Mouse (Mus musculus) Patski (cell line): ENCODE data around the gene Meig1. TPM values are rescaled to one million over a fixed set of nuclear protein-coding genes. Genes with fewer than 3 reads are reported as not detected.
"Not testable (repeated sequence)": the region's sequence is repeated elsewhere in the genome, so short reads cannot be mapped to it uniquely, and the experiment has no call there.

ENCODE experiments used
- ATAC-seq: fragments of 100-300 bp; one replicate; pipeline ENCODE4 v1.8.0; 2021
- CTCF ChIA-PET: fragments of 350-600 bp; sonication (Branson Sonifier 250); formaldehyde crosslinking; loops from one replicate; lab custom pipeline; 2022; ENCODE audit warnings: inconsistent platforms; lab: Charles Lee
- POLR2A ChIA-PET: fragments of 350-600 bp; sonication (Branson Sonifier 250); formaldehyde crosslinking; loops from one replicate; lab custom pipeline; 2022; ENCODE audit warnings: antibody characterized with exemption, inconsistent platforms; lab: Charles Lee
- DNase-seq: peaks from one replicate; pipeline ENCODE4 v3.0.0-alpha.2; 2011; ENCODE audit warnings: low read depth, low spot score
- H3K27me3 ChIP-seq: fragments of 371-371 bp; one replicate; pipeline ENCODE4 v1.5.1; 2021
- CTCF ChIP-seq: fragments of 100-300 bp; IDR thresholded peaks from one replicate; pipeline ENCODE4 v1.5.1; 2021
- in situ Hi-C: fragments of 300-500 bp; cut with MboI; formaldehyde crosslinking; loops from 3 replicates; pipeline ENCODE4 v1.11.1; 2018; ENCODE audit warnings: low pct_unique_long_range_greater_than_20kb, mixed read lengths
- polyA plus RNA-seq: library from polyadenylated mRNA; unstranded; gene quantifications from one replicate; pipeline ENCODE4 v1.2.3, GENCODE M21; 2021

Meig1 gene
- polyA plus RNA-seq, 1 experiment from 2014 or later: 0.15 TPM

DNA sequence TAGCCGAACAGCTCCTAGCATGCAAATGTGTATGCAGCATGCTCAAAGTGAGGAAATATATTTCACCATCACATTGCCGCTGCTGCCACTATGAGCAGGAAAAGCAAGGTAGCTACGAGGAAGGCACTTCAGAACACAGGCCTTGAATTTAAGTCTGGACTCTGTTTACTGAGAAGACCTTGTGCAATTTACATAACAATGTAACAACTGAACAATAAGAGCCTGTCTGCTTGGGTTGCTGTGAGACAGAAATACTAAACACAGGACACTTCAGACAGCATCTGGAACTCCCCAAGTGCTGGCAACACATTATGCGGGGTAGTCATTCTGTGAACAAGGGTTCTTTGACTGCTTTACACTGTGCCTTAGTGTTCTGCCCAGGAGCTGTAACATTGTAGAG, 2.3 kb downstream of the Meig1 start:
- H3K27me3 ChIP-seq: peaks cover 36% of the 10 kb centered on the region
- in situ Hi-C loops: no loop called here
- ATAC-seq (no peak), DNase-seq (no peak)
- POLR2A ChIA-PET: no interaction called here
- no peak for TF ChIP-seq CTCF
- CTCF ChIA-PET: no interaction called here

DNA sequence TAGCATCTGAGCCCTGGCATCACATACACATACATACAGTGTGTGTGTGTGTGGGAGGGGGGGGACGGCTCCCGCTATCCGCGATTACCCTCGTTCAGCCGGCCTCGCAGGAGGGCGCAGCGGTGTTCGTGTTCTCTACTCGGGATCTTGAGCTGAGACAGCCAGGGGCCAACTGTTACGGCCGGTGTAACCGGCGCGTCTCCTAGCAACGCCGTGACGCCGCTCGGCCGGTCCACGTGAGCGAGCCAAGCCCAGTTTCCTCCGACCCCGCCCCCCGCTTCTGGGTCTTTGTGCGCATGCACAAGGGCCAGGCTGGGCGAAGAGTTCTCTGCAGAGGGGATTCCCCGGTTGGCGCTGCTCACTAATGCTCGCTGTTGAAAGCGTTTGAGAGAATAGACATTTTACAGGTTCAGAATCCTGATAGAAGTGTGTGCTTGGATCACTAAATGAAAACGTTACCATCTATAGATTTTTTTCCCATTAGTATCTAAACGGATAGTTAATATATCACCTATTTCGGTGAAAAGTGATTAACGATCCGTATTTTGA, 3.5 kb downstream of the Meig1 start:
- in situ Hi-C loops: no loop called here
- ATAC-seq (peak; percentile 74), DNase-seq (peak; percentile 54)
- ChIA-PET POLR2A (no interaction called here), CTCF (no interaction called here)
- H3K27me3 ChIP-seq: peaks cover 36% of the 10 kb centered on the region
- TF ChIP-seq CTCF: no peak

- ChIA-PET CTCF (no interaction called here), POLR2A (no interaction called here)
- in situ Hi-C loops: no loop called here
- no peak for DNase-seq
- no peak for ATAC-seq
- H3K27me3 ChIP-seq: peaks cover 48% of the 10 kb centered on the region
- TF ChIP-seq CTCF: no peak
These were observed 6.8 kb downstream of the Meig1 start for GRCm38 (mm10) chr2:3415676-3416075.

DNA sequence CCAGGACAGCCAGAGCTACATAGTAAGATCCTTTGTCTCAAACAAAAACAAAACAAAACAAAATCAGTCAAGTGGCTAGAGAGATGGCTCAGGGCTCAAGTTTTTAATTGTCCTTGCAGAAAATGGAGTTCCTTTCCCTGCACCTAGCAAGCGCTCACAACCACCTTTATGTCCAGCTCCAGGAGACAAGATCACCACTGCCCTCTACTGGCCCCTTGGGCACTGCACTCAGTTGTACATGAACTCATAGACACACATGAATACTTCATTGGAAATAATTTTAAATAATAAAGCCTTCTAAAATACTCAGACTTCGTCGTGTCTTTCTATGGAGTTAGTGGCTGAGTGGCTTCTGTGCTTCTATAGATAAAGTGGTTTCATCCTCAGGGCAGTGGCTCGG, 8.2 kb downstream of the Meig1 start:
- POLR2A ChIA-PET: interaction anchor here (0.6 kb wide), 1 partner anchor 78 kb away, joined by 4 read pairs; no protein-coding TSS in a partner anchor
- CTCF ChIA-PET: interaction anchor here (0.7 to 2.0 kb wide), 16 partner anchors 10 to 325 kb away, joined by 3 to 12 read pairs (median 4); partner anchors contain the start of gene Dclre1c
- ATAC-seq: peak; percentile 42
- TF ChIP-seq CTCF: peak; percentile 95
- H3K27me3 ChIP-seq: peaks cover 55% of the 10 kb centered on the region
- no peak for DNase-seq
- in situ Hi-C loops: loop anchor here (5.0 kb wide), 1 partner anchor 67 kb away; no protein-coding TSS in a partner anchor

GRCm38 (mm10) chr2:3407756-3408155, 14.7 kb downstream of the Meig1 start:
- DNase-seq (no peak), ATAC-seq (no peak)
- ChIA-PET CTCF (no interaction called here), POLR2A (no interaction called here)
- H3K27me3 ChIP-seq: peaks cover 26% of the 10 kb centered on the region
- no peak for TF ChIP-seq CTCF
- in situ Hi-C loops: no loop called here

GRCm38 (mm10) chr2:3405981-3406380, 16.5 kb downstream of the Meig1 start:
- in situ Hi-C loops: no loop called here
- ATAC-seq: no peak
- CTCF ChIA-PET: no interaction called here

DNA sequence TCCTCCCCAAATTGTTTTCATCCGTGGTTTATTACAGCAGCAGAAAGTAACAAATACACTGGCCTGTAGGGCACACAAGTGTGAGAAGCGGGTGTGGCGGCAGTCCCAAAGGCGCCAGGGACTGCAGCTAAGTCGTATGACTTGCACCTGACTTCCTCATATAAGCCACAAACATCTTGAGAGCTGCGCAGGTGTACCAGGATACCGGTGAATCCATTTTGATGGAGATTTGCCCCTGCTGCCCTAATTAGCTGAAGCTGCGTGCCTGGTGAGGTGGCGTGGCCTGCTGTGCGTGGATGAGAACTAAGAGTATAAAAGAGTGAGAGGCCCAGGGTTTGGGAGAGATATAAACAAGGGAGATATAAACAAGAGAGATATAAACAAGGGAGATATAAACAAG, 25.3 kb downstream of the Meig1 start, which contains the start of gene Olah:
Gene Olah, minus strand, starts transcription at position 101 of the 400 bp plus-strand sequence.
- CTCF ChIA-PET: interaction anchor here (1.3 kb wide), 1 partner anchor 8 kb away, joined by 3 read pairs; no protein-coding TSS in a partner anchor
- ATAC-seq, in situ Hi-C loops, DNase-seq, H3K27me3 ChIP-seq, POLR2A ChIA-PET: not testable (repeated sequence)

More at GRCm38 (mm10) chr2:3405981-3406380, 16.5 kb downstream of the Meig1 start:
- DNase-seq: no peak
- POLR2A ChIA-PET: no interaction called here
- peaks cover 10% of the 10 kb centered on the region for H3K27me3 ChIP-seq
- TF ChIP-seq CTCF: no peak

DNA sequence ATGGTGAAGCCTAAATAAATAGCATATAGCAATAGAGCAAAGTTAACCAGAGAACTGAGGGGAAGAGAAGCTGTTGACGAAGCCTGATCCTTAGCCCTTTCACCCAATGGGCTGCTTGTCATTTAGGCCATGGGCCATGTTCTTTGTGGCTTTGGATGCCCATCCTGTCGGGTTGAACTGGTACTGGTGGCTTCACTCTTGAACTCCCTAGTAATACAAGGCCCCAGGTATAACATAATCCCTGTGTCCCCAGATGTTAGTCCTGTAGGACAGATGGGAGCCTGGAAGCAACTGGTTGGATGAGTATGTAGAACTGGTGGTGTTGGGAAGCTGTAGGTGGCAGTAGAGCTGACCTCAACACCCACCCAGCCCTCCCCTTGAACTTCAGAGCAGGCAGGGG, 30.5 kb downstream of the Meig1 start:
- CTCF ChIA-PET: interaction anchor here (1.0 kb wide), 1 partner anchor 22 kb away, joined by 3 read pairs; no protein-coding TSS in a partner anchor
- ATAC-seq: no peak
- POLR2A ChIA-PET: no interaction called here

GRCm38 (mm10) chr2:3387105-3387860, 35.2 kb downstream of the Meig1 start:
- peaks cover 9% of the 10 kb centered on the region for H3K27me3 ChIP-seq
- CTCF ChIA-PET: interaction anchor here (2.6 kb wide), 1 partner anchor 27 kb away, joined by 10 read pairs; no protein-coding TSS in a partner anchor
- POLR2A ChIA-PET: no interaction called here
- DNase-seq (no peak), ATAC-seq (no peak)
- in situ Hi-C loops: no loop called here
- TF ChIP-seq CTCF: no peak

More for the DNA sequence above, 30.5 kb downstream of the Meig1 start:
- TF ChIP-seq CTCF: no peak
- no peaks in the 10 kb centered on the region for H3K27me3 ChIP-seq
- DNase-seq: no peak
- in situ Hi-C loops: no loop called here

DNA sequence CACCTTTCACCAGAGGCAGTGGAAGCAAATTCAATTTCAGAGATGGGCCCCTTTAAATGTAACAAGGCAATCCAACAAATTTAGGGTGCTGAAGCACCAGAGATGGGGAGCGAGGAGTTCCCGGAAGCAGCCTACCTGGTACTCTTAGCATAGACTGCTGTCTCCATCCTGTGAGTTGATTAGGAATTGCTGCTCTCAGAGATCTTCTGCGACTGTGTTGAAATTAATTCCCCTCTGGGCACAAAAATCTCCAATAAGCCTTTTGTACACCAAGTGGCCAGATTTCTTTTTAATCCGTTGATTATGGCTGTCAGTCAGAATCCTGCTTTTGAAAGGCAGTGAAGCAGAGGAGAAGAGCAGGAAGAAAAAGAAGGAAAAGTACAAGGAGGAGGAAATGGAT, 57.3 kb downstream of the Meig1 start:
- peaks cover 67% of the 10 kb centered on the region for H3K27me3 ChIP-seq
- in situ Hi-C loops: no loop called here
- ChIA-PET POLR2A (no interaction called here), CTCF (no interaction called here)
- DNase-seq: no peak
- no peak for TF ChIP-seq CTCF
- ATAC-seq: no peak

DNA sequence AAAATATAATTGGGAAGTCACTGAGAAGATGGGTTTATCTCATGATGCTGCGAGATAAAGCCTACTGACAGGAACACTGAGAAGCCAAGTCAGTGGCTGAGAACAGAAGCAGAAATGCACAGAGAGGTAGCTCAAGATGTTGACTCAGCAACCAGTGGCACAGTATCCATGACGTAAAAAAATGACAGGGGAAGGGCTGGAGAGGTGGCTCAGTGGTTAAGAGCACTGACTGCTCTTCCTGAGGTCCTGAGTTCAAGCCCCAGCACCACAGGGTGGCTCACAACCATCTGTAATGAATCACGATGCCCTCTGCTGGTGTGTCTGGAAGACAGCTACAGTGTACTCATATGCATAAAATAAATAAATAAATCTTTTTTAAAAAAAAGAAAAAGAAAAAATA, 61.4 kb downstream of the Meig1 start:
- ChIA-PET POLR2A (no interaction called here), CTCF (interaction anchor here (0.9 kb wide), 1 partner anchor 12 kb away, joined by 3 read pairs; no protein-coding TSS in a partner anchor)
- in situ Hi-C loops: no loop called here
- TF ChIP-seq CTCF: no peak
- no peak for DNase-seq
- H3K27me3 ChIP-seq: peaks cover 46% of the 10 kb centered on the region
- no peak for ATAC-seq

Other genes with a start within 250 kb of the Meig1 start
- gene Nmt2, start 138.4 kb downstream of the Meig1 start, polyA plus RNA-seq: 32.0 TPM
- gene Rpp38, start 90.0 kb downstream of the Meig1 start, polyA plus RNA-seq: 21.9 TPM
- gene Acbd7, start 86.5 kb downstream of the Meig1 start, polyA plus RNA-seq: 4.9 TPM
- 0.04 TPM for gene Olah, start 25.4 kb downstream of the Meig1 start, polyA plus RNA-seq
- 5.7 TPM for gene Dclre1c, start 1.5 kb upstream of the Meig1 start, polyA plus RNA-seq
- 4.9 TPM for gene Suv39h2, start 52.4 kb upstream of the Meig1 start, polyA plus RNA-seq
- gene Gm45902, start 90.1 kb upstream of the Meig1 start, polyA plus RNA-seq: 3.0 TPM
- gene Hspa14, start 90.2 kb upstream of the Meig1 start, polyA plus RNA-seq: 61.3 TPM
- 1.7 TPM for gene Cdnf, start 90.4 kb upstream of the Meig1 start, polyA plus RNA-seq
- gene Fam107b, start 147.8 kb upstream of the Meig1 start, polyA plus RNA-seq: 92.8 TPM